Mouse (Mus musculus) CH12.LX (cell line): ENCODE data around the gene Ppard. TPM values are rescaled to one million over a fixed set of nuclear protein-coding genes. Genes with fewer than 3 reads are reported as not detected.

Experiments used
- DNase-seq: peaks from one replicate; pipeline ENCODE4 v3.0.0-alpha.2; 2013; ENCODE audit errors: extremely low read depth
- H3K27ac ChIP-seq: 2 replicates; pipeline ENCODE4 v1.5.1; 2012; ENCODE audit warnings: low read depth, mild to moderate bottlenecking, control low read depth, moderate library complexity; ENCODE audit not compliant: insufficient read depth
- H3K27me3 ChIP-seq: replicated peaks from 2 replicates; pipeline ENCODE3; 2012; ENCODE audit warnings: inconsistent platforms
- H3K36me3 ChIP-seq, 2 experiments: replicated peaks in 1 of 2; 2 replicates each; pipeline versions ENCODE3 to v1.6.1; 2012; ENCODE audit warnings: inconsistent platforms in 1 of 2, low read length in 1 of 2, mild to moderate bottlenecking in 1 of 2, mixed read lengths in 1 of 2, moderate library complexity in 1 of 2; ENCODE audit not compliant: control insufficient read depth in 1 of 2, insufficient read depth in 1 of 2
- H3K4me1 ChIP-seq, 2 experiments: 2 replicates each; pipeline ENCODE4 v1.6.1; 2012; ENCODE audit warnings: inconsistent platforms in 1 of 2, moderate library complexity in 1 of 2; ENCODE audit not compliant: insufficient read depth in 2 of 2, control insufficient read depth in 1 of 2
- H3K4me2 ChIP-seq: 2 replicates; pipeline ENCODE4 v1.6.1; 2012; ENCODE audit warnings: low read depth, mild to moderate bottlenecking, control low read depth; ENCODE audit not compliant: poor library complexity, insufficient read depth, severe bottlenecking
- H3K4me3 ChIP-seq, 3 experiments: fragments of 150-350 bp in 1 of 3; sonication (generic) in 1 of 3; replicated peaks in 1 of 3; 2 replicates each; pipeline versions ENCODE3 to v1.5.1; 2011 to 2012; ENCODE audit warnings: low read depth in 2 of 3, low read length in 2 of 3, mild to moderate bottlenecking in 2 of 3, moderate library complexity in 2 of 3, control low read depth in 1 of 3, improper control_type of control experiment in 1 of 3, inconsistent platforms in 1 of 3, mixed read lengths in 1 of 3; ENCODE audit not compliant: poor library complexity in 1 of 3
- H3K79me2 ChIP-seq: replicated peaks from 2 replicates; pipeline ENCODE4 v1.6.1; 2012; ENCODE audit warnings: mild to moderate bottlenecking, moderate library complexity; ENCODE audit not compliant: control insufficient read depth, poor library complexity, insufficient read depth, severe bottlenecking; ENCODE audit errors: extremely low read depth
- H3K9ac ChIP-seq: 2 replicates; pipeline ENCODE4 v1.6.1; 2012; ENCODE audit warnings: low read depth, mild to moderate bottlenecking, control low read depth, moderate library complexity; ENCODE audit not compliant: insufficient read depth
- H3K9me3 ChIP-seq: replicated peaks from 2 replicates; pipeline ENCODE3; 2012; ENCODE audit warnings: low read length, inconsistent platforms, mixed read lengths
- BHLHE40 ChIP-seq: IDR thresholded peaks from 2 replicates; pipeline ENCODE4 v1.6.1; 2011; ENCODE audit warnings: mild to moderate bottlenecking, low read depth, low read length, improper control_type of control experiment
- E2F4 ChIP-seq: IDR thresholded peaks from 2 replicates; pipeline ENCODE4 v1.6.1; 2011; ENCODE audit warnings: low read depth, low read length, improper control_type of control experiment; ENCODE audit not compliant: insufficient replicate concordance
- ELF1 ChIP-seq: IDR thresholded peaks from 2 replicates; pipeline ENCODE4 v1.6.1; 2014; ENCODE audit warnings: low read depth, mild to moderate bottlenecking, inconsistent platforms, low read length, improper control_type of control experiment
- EP300 ChIP-seq: IDR thresholded peaks from 2 replicates; pipeline ENCODE4 v1.6.1; 2011; ENCODE audit warnings: low read length, improper control_type of control experiment
- HCFC1 ChIP-seq: IDR thresholded peaks from 2 replicates; pipeline ENCODE4 v1.6.1; 2012; ENCODE audit warnings: low read depth, mild to moderate bottlenecking, inconsistent platforms, low read length, improper control_type of control experiment
- IRF4 ChIP-seq: IDR thresholded peaks from 2 replicates; pipeline ENCODE4 v1.6.1; 2014; ENCODE audit warnings: low read depth, mild to moderate bottlenecking, inconsistent platforms, low read length, improper control_type of control experiment
- JUN ChIP-seq: IDR thresholded peaks from 2 replicates; pipeline ENCODE4 v1.6.1; 2011; ENCODE audit warnings: low read depth, mild to moderate bottlenecking, low read length, improper control_type of control experiment, moderate library complexity; ENCODE audit not compliant: insufficient read depth
- KAT2A ChIP-seq: IDR thresholded peaks from 2 replicates; pipeline ENCODE4 v1.6.1; 2012; ENCODE audit warnings: low read length, improper control_type of control experiment, inconsistent platforms; ENCODE audit not compliant: insufficient replicate concordance
- MAX ChIP-seq: IDR thresholded peaks from 2 replicates; pipeline ENCODE4 v1.6.1; 2011; ENCODE audit warnings: low read length, improper control_type of control experiment
- MAZ ChIP-seq: IDR thresholded peaks from 2 replicates; pipeline ENCODE4 v1.6.1; 2012; ENCODE audit warnings: low read depth, mild to moderate bottlenecking, inconsistent platforms, low read length, improper control_type of control experiment, moderate library complexity
- MEF2A ChIP-seq: IDR thresholded peaks from 2 replicates; pipeline ENCODE4 v1.6.1; 2014; ENCODE audit warnings: low read depth, mild to moderate bottlenecking, inconsistent platforms, low read length, improper control_type of control experiment, borderline replicate concordance
- MYC ChIP-seq: IDR thresholded peaks from 2 replicates; pipeline ENCODE4 v1.6.1; 2011; ENCODE audit warnings: low read depth, mild to moderate bottlenecking, improper control_type of control experiment, low read length
- NELFE ChIP-seq: IDR thresholded peaks from 2 replicates; pipeline ENCODE4 v1.6.1; 2011; ENCODE audit warnings: low read depth, low read length, improper control_type of control experiment
- NRF1 ChIP-seq: IDR thresholded peaks from 2 replicates; pipeline ENCODE4 v1.6.1; 2014; ENCODE audit warnings: low read depth, mild to moderate bottlenecking, inconsistent platforms, low read length, improper control_type of control experiment, moderate library complexity
- PAX5 ChIP-seq: IDR thresholded peaks from 2 replicates; pipeline ENCODE4 v1.6.1; 2012; ENCODE audit warnings: low read length, inconsistent platforms, mixed read lengths
- POLR2A ChIP-seq: IDR thresholded peaks from 2 replicates; pipeline ENCODE4 v1.6.1; 2011; ENCODE audit warnings: low read depth, mild to moderate bottlenecking, improper control_type of control experiment, low read length
- RCOR1 ChIP-seq: conservative IDR thresholded peaks from 2 replicates; pipeline ENCODE4 v1.6.1; 2012; ENCODE audit warnings: low read depth, mild to moderate bottlenecking, inconsistent platforms, low read length, improper control_type of control experiment
- SIN3A ChIP-seq: IDR thresholded peaks from 2 replicates; pipeline ENCODE4 v1.6.1; 2012; ENCODE audit warnings: low read length, improper control_type of control experiment, inconsistent platforms
- TBP ChIP-seq: conservative IDR thresholded peaks from 2 replicates; pipeline ENCODE4 v1.6.1; 2011; ENCODE audit warnings: low read depth, low read length, improper control_type of control experiment
- TCF12 ChIP-seq: IDR thresholded peaks from 2 replicates; pipeline ENCODE4 v1.6.1; 2014; ENCODE audit warnings: low read depth, mild to moderate bottlenecking, inconsistent platforms, low read length, improper control_type of control experiment
- ZC3H11A ChIP-seq: IDR thresholded peaks from 2 replicates; pipeline ENCODE4 v1.6.1; 2012; ENCODE audit warnings: low read depth, mild to moderate bottlenecking, inconsistent platforms, low read length, improper control_type of control experiment
- ZKSCAN1 ChIP-seq: IDR thresholded peaks from 2 replicates; pipeline ENCODE4 v1.6.1; 2012; ENCODE audit warnings: low read depth, inconsistent platforms, low read length, improper control_type of control experiment, borderline replicate concordance
- ZMIZ1 ChIP-seq: IDR thresholded peaks from 2 replicates; pipeline ENCODE4 v1.6.1; 2012; ENCODE audit warnings: low read depth, mild to moderate bottlenecking, inconsistent platforms, low read length, improper control_type of control experiment
- ZNF384 ChIP-seq: IDR thresholded peaks from 2 replicates; pipeline ENCODE4 v1.6.1; 2012; ENCODE audit warnings: low read depth, low read length, improper control_type of control experiment, inconsistent platforms
- dilution Hi-C: fragments of 300-500 bp; cut with MboI; formaldehyde crosslinking; loops from 2 replicates; pipeline ENCODE4 v1.14.3; 2020; ENCODE audit warnings: low sequenced_read_pairs; ENCODE audit not compliant: extremely low pct_unique_long_range_greater_than_20kb, extremely low pct_ligation_motif_present
- in situ Hi-C: fragments of 300-500 bp; cut with MboI; formaldehyde crosslinking; loops from 3 replicates; pipeline ENCODE4 v1.14.3; 2019; ENCODE audit warnings: low sequenced_read_pairs, low pct_ligation_motif_present, low pct_unique_long_range_greater_than_20kb, mixed read lengths
- polyA plus RNA-seq: library from polyadenylated mRNA; unstranded; fragments of >175 nt; gene quantifications from 2 replicates; pipeline ENCODE4 v1.2.1, GENCODE M21; 2012; ENCODE audit warnings: low read depth; ENCODE audit not compliant: insufficient read length
- total RNA-seq, 2 experiments: library from RNA; depleted of rRNA; stranded (reverse); fragments of 300-350 nt in 1 of 2; fragments of >200 nt in 1 of 2; gene quantifications; 2 replicates each; pipeline ENCODE4 v1.2.3; 2012 to 2014

The Ppard gene
- total and polyA plus RNA-seq, 3 experiments: 2.9 to 15.5 (median 7.3) TPM

DNA sequence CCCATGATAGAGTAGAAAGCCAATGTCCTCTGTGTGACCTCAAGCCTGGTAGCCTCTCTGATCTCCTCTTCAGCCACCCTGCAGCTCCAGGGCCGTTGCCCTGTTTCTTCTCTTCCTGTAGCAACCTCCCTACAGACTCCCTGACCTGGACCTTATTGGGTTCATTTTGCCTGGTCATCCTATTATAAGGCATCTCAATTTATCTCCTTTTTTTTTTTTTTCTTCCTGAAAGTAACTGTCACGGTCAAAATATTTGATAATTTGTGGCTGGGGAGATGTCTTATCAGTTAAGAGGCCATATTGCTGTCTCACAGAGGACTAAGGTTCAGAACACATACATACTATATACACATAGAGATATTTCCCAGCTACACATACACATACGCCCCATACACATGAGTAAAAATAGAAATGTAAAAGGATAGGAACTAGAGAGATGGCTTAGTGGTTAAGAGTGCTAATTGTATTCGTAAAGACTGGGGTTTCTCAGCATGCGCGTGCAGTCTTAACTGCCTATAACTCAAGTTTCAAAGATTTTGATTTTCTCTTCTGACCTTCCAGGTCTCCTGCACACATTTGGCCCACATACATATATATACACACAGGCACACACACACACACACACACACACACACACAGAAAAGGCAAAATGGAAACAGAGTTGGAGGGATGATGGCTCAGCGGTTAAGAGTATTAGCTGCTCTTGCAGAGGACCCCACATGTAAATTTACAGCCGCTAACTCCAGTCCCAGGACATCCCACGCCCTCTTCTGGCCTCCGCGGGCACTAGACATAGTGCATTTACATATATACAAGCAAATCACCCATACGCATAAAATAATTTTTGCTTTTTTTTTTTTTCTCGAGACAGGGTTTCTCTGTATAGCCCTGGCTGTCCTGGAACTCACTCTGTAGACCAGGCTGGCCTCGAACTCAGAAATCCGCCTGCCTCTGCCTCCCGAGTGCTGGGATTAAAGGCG, 80.0 kb downstream of the Ppard start (continued):
- no peak for TF ChIP-seq KAT2A

GRCm38 (mm10) chr17:28313212-28313879, 80.8 kb downstream of the Ppard start, which contains the start of gene Fance:
TSS of gene Fance (plus strand) at chr17:28313519.
- H3K9ac ChIP-seq: peak within 1 kb of the TSS; percentile 96
- no peaks in the 10 kb centered on the region for H3K27me3 ChIP-seq
- H3K4me1 ChIP-seq: peaks cover 4 to 49% of the 10 kb centered on the region in 2 experiments; a peak in 3 of 4 replicates
- peak within 1 kb of the TSS; percentile 56 to 100 (median 85) for H3K4me3 ChIP-seq
- TF ChIP-seq MAZ: peak; percentile 82
- no peak for TF ChIP-seq MYC
- TF ChIP-seq BHLHE40: no peak
- no peak for TF ChIP-seq EP300
- TF ChIP-seq HCFC1: peak; percentile 70
- no peak for TF ChIP-seq ZKSCAN1
- peak; percentile 74 for TF ChIP-seq ELF1
- TF ChIP-seq IRF4: peak; percentile 18; the same call in 1 of the 2 replicates
- peak; percentile 48 for TF ChIP-seq SIN3A
- TF ChIP-seq TCF12: 0 out of 2 replicates have a peak, but pooled peaks have one; percentile 24
- TF ChIP-seq JUN: no peak
- no peak for TF ChIP-seq ZC3H11A
- peak; percentile 7; the same call in 1 of the 2 replicates for TF ChIP-seq NRF1
- peak; percentile 75; the same call in 1 of the 2 replicates for TF ChIP-seq ZMIZ1
- no peak for TF ChIP-seq MAX
- TF ChIP-seq NELFE: peak; percentile 78
- peak; percentile 65; the same call in 1 of the 2 replicates for TF ChIP-seq E2F4
- peak; percentile 80 for TF ChIP-seq TBP
- TF ChIP-seq RCOR1: no peak
- peak; percentile 85 for TF ChIP-seq POLR2A
- peak; percentile 28; the same call in 1 of the 2 replicates for TF ChIP-seq MEF2A
- no peak for TF ChIP-seq PAX5
- peak; percentile 27; the same call in 1 of the 2 replicates for TF ChIP-seq ZNF384
- in situ Hi-C loops (loop anchor here (25.0 kb wide), 1 partner anchor 226 kb away; the partner anchor contains the start of gene Tcp11), dilution Hi-C loops (no loop called here)
- DNase-seq: peak; percentile 100
- no peaks in the 10 kb centered on the region for H3K9me3 ChIP-seq
- H3K36me3 ChIP-seq: peaks cover 31 to 34% of the 10 kb centered on the region in 2 experiments
- H3K27ac ChIP-seq: peak within 1 kb of the TSS; percentile 81
- 0 out of 2 replicates have a peak, but pooled peaks cover 2% of the 10 kb centered on the region for H3K79me2 ChIP-seq
- H3K4me2 ChIP-seq: peak within 1 kb of the TSS; percentile 88
